Comparison of ENCODE assay signal across 23 mouse cellular contexts in genomic region chr16:30884189-30884551, GRCm38 (mm10).
DNase-seq lines count a peak whose midpoint lies in the region; ATAC-seq and TF ChIP-seq lines count a peak whose summit lies in the region.
"Had no signal": no experiment of that assay in that cellular context is flagged by ENCODE, and none has a peak within 500 bp of the region (broad histone marks: within the 10 kb centered on the region; RNA-seq: fewer than 3 reads in every experiment).

No protein-coding gene starts in this region.

- H3K4me2 ChIP-seq in kidney, embryonic 16.5 days (replicated peaks; ENCODE audit: low read depth, low read length): no peak overlapping the region
- no peak overlapping the region for H3K4me2 ChIP-seq in midbrain, postnatal 0 days (ENCODE audit: low read depth, low read length, poor library complexity, severe bottlenecking)
- no peak overlapping the region for H3K4me2 ChIP-seq in midbrain, embryonic 14.5 days (ENCODE audit: low read length)
- H3K4me2 ChIP-seq: liver, embryonic 12.5 days had no signal

- no peaks in the 10 kb centered on the region for H3K36me3 ChIP-seq in kidney, adult 2 months (ENCODE audit: control insufficient read depth, insufficient read depth, low read length)
- H3K36me3 ChIP-seq in kidney, embryonic 16.5 days (ENCODE audit: insufficient read depth, low read length): no peaks in the 10 kb centered on the region
- H3K36me3 ChIP-seq in midbrain, postnatal 0 days (ENCODE audit: insufficient read depth, low read length): no peaks in the 10 kb centered on the region
- H3K36me3 ChIP-seq in midbrain, embryonic 14.5 days (ENCODE audit: control insufficient read depth, insufficient read depth, low read length): no peaks in the 10 kb centered on the region
- H3K36me3 ChIP-seq in small intestine, adult 2 months (ENCODE audit: control insufficient read depth, insufficient read depth, low read length): no peaks in the 10 kb centered on the region
- H3K36me3 ChIP-seq: hindbrain, embryonic 10.5 days; liver, embryonic 12.5 days had no signal

- H3K4me3 ChIP-seq in kidney, adult 2 months (ENCODE audit: insufficient read depth, low read depth, low read length): no peak overlapping the region
- H3K4me3 ChIP-seq in kidney, embryonic 16.5 days (ENCODE audit: low read length): no peak overlapping the region
- H3K4me3 ChIP-seq in midbrain, postnatal 0 days (ENCODE audit: low read depth, low read length): no peak overlapping the region
- H3K4me3 ChIP-seq in midbrain, embryonic 14.5 days (replicated peaks; ENCODE audit: low read depth, low read length): no peak overlapping the region
- H3K4me3 ChIP-seq in brown adipose tissue, adult 24 weeks (ENCODE audit: insufficient read depth, low read depth, low read length): no peak overlapping the region
- no peak overlapping the region for H3K4me3 ChIP-seq in small intestine, adult 2 months (ENCODE audit: low read depth, low read length)
- H3K4me3 ChIP-seq: hindbrain, embryonic 10.5 days; liver, embryonic 12.5 days had no signal

- H3K9me3 ChIP-seq in kidney, embryonic 16.5 days (ENCODE audit: low read length): no peaks in the 10 kb centered on the region
- no peaks in the 10 kb centered on the region for H3K9me3 ChIP-seq in midbrain, postnatal 0 days (ENCODE audit: low read length)
- H3K9me3 ChIP-seq in midbrain, embryonic 14.5 days (ENCODE audit: control insufficient read depth, low read length): no peaks in the 10 kb centered on the region
- H3K9me3 ChIP-seq: hindbrain, embryonic 10.5 days; liver, embryonic 12.5 days had no signal

- 0 out of 2 replicates have a peak, but pooled peaks cover 11% of the 10 kb centered on the region for H3K4me1 ChIP-seq in kidney, adult 2 months (ENCODE audit: control insufficient read depth, insufficient read depth, low read length)
- H3K4me1 ChIP-seq in kidney, embryonic 16.5 days (ENCODE audit: insufficient read depth, low read length): no peaks in the 10 kb centered on the region
- H3K4me1 ChIP-seq in midbrain, postnatal 0 days (ENCODE audit: insufficient read depth, low read length): no peaks in the 10 kb centered on the region
- peaks cover 19% of the 10 kb centered on the region for H3K4me1 ChIP-seq in midbrain, embryonic 14.5 days (ENCODE audit: control insufficient read depth, insufficient read depth, low read length)
- peaks cover 11% of the 10 kb centered on the region; the same call in 1 of the 2 replicates for H3K4me1 ChIP-seq in brown adipose tissue, adult 24 weeks (ENCODE audit: control insufficient read depth, insufficient read depth, insufficient read length, low read length)
- H3K4me1 ChIP-seq in small intestine, adult 2 months (ENCODE audit: control insufficient read depth, insufficient read depth, insufficient read length, low read length): peaks cover 21% of the 10 kb centered on the region
- H3K4me1 ChIP-seq: liver, embryonic 12.5 days had no signal

- DNase-seq in kidney, adult 2 months: peak; percentile 50
- peak; percentile 20 for DNase-seq in midbrain, postnatal 0 days (ENCODE audit: low spot score)
- no peak for DNase-seq in midbrain, embryonic 14.5 days
- no peak for DNase-seq in ovary, postnatal 10 days (ENCODE audit: low spot score)
- DNase-seq: adrenal gland, postnatal 14 days; cerebellum, adult 11-12 months; heart, postnatal 14 days; kidney, adult 11 months; kidney, postnatal 10 days; layer of hippocampus, postnatal 36 days; left cerebral cortex, postnatal 4 days; liver, postnatal 0 days; right cerebral cortex, adult 18-20 months; thymus, adult 2 months; thymus, postnatal 4 days had no signal

- no peak overlapping the region; the same call in 1 of the 2 replicates for H3K27ac ChIP-seq in kidney, adult 2 months (ENCODE audit: insufficient read depth, low read depth, low read length)
- no peak overlapping the region for H3K27ac ChIP-seq in kidney, embryonic 16.5 days (ENCODE audit: low read length)
- H3K27ac ChIP-seq in midbrain, postnatal 0 days (ENCODE audit: low read depth, low read length): no peak overlapping the region
- no peak overlapping the region for H3K27ac ChIP-seq in midbrain, embryonic 14.5 days (replicated peaks; ENCODE audit: low read depth, low read length)
- peak overlapping the region; percentile 73 for H3K27ac ChIP-seq in brown adipose tissue, adult 24 weeks (replicated peaks; ENCODE audit: low read depth, low read length)
- peak overlapping the region; percentile 86; the same call in 1 of the 2 replicates for H3K27ac ChIP-seq in small intestine, adult 2 months (ENCODE audit: insufficient read depth, low read depth, low read length)
- H3K27ac ChIP-seq: hindbrain, embryonic 10.5 days; hindbrain, postnatal 0 days; liver, embryonic 12.5 days had no signal

- no peak for ATAC-seq in kidney, embryonic 16.5 days (ENCODE audit: low FRiP score, low TSS enrichment)
- no peak for ATAC-seq in midbrain, postnatal 0 days (ENCODE audit: low FRiP score)
- no peak for ATAC-seq in midbrain, embryonic 14.5 days (ENCODE audit: low FRiP score, low TSS enrichment)
- ATAC-seq: forebrain, embryonic 14.5 days; liver, embryonic 12.5 days had no signal

- TF ChIP-seq POLR2A in kidney, adult 2 months (IDR thresholded peaks at IDR 0.05; ENCODE audit: low read depth, low read length): no peak
- no peak for TF ChIP-seq POLR2A in small intestine, adult 2 months (IDR thresholded peaks at IDR 0.05; ENCODE audit: low read depth, low read length)

- no peak for TF ChIP-seq CTCF in kidney, adult 2 months (conservative IDR thresholded peaks at IDR 0.05; ENCODE audit: insufficient read depth, insufficient read length, low read depth, low read length)
- no peak for TF ChIP-seq CTCF in midbrain, postnatal 0 days (IDR thresholded peaks at IDR 0.05)
- TF ChIP-seq CTCF in small intestine, adult 2 months (IDR thresholded peaks at IDR 0.05; ENCODE audit: extremely low read depth, insufficient read length, insufficient replicate concordance, low read depth, low read length): no peak

- no peaks in the 10 kb centered on the region for H3K27me3 ChIP-seq in kidney, adult 2 months (replicated peaks; ENCODE audit: control insufficient read depth, insufficient read depth, low read length)
- no peaks in the 10 kb centered on the region; the same call in 1 of the 2 replicates for H3K27me3 ChIP-seq in kidney, embryonic 16.5 days (ENCODE audit: insufficient read depth, low read length)
- H3K27me3 ChIP-seq in midbrain, postnatal 0 days (ENCODE audit: insufficient read depth, low read length): no peaks in the 10 kb centered on the region
- no peaks in the 10 kb centered on the region for H3K27me3 ChIP-seq in midbrain, embryonic 14.5 days (ENCODE audit: control insufficient read depth, insufficient read depth, low read length)
- no peaks in the 10 kb centered on the region for H3K27me3 ChIP-seq in small intestine, adult 2 months (ENCODE audit: control insufficient read depth, insufficient read depth, low read length)
- H3K27me3 ChIP-seq: CH12.LX; liver, embryonic 12.5 days had no signal

- no peak overlapping the region for H3K9ac ChIP-seq in kidney, embryonic 16.5 days (replicated peaks; ENCODE audit: low read length)
- H3K9ac ChIP-seq in midbrain, postnatal 0 days (replicated peaks; ENCODE audit: low read length, poor library complexity, severe bottlenecking): no peak overlapping the region
- no peak overlapping the region for H3K9ac ChIP-seq in midbrain, embryonic 14.5 days (replicated peaks; ENCODE audit: low read length)
- H3K9ac ChIP-seq: liver, embryonic 12.5 days; liver, postnatal 0 days had no signal

- 32% methylated on average over 6 of the region's 6 CpGs for WGBS in kidney, adult 2 months
- WGBS in kidney, embryonic 16.5 days: 51% methylated on average over 6 of the region's 6 CpGs
- 62% methylated on average over 6 of the region's 6 CpGs for WGBS in midbrain, postnatal 0 days
- 60% methylated on average over 6 of the region's 6 CpGs for WGBS in midbrain, embryonic 14.5 days
- 11% methylated on average over 6 of the region's 6 CpGs for WGBS in small intestine, adult 2 months

Comparison
In these comparisons a context has a peak if more than half of its experiments do, and no peak if none do; other contexts are left out.
1. DNase-seq: peak in kidney, adult 2 months (single experiment) and midbrain, postnatal 0 days (single experiment); none in midbrain, embryonic 14.5 days (single experiment) and ovary, postnatal 10 days (single experiment).
2. H3K27ac ChIP-seq: peak in brown adipose tissue, adult 24 weeks (single experiment) and small intestine, adult 2 months (single experiment); none in kidney, adult 2 months (single experiment), kidney, embryonic 16.5 days (single experiment), midbrain, postnatal 0 days (single experiment) and midbrain, embryonic 14.5 days (single experiment).